Mouse (Mus musculus) liver, embryonic 15.5 days (tissue): ENCODE results near the gene Triml2. TPM values are rescaled to one million over a fixed set of nuclear protein-coding genes. Genes with fewer than 3 reads are reported as not detected.

Source experiments
- ATAC-seq: fragments of 200-750 bp; cut with Nextera tagmentation; 2 replicates; pipeline ENCODE4 v1.8.0; 2017; ENCODE audit warnings: moderate number of reproducible peaks, mild to moderate bottlenecking, moderate library complexity; ENCODE audit not compliant: insufficient read depth
- H3K27ac ChIP-seq: fragments of 300-500 bp; sonication (generic); replicated peaks from 2 replicates; pipeline ENCODE4 v1.5.1; 2015; ENCODE audit warnings: mild to moderate bottlenecking, inconsistent platforms
- H3K27me3 ChIP-seq: fragments of 300-500 bp; sonication (generic); 2 replicates; pipeline ENCODE4 v1.6.1; 2015; ENCODE audit warnings: mild to moderate bottlenecking, inconsistent platforms
- H3K36me3 ChIP-seq: fragments of 300-500 bp; sonication (generic); replicated peaks from 2 replicates; pipeline ENCODE4 v1.6.1; 2015; ENCODE audit warnings: moderate library complexity, mild to moderate bottlenecking, inconsistent platforms
- H3K4me1 ChIP-seq: fragments of 300-500 bp; sonication (generic); replicated peaks from 2 replicates; pipeline ENCODE4 v1.6.1; 2015; ENCODE audit warnings: inconsistent platforms
- H3K4me2 ChIP-seq: fragments of 300-500 bp; sonication (generic); 2 replicates; pipeline ENCODE4 v1.6.1; 2015; ENCODE audit warnings: moderate library complexity, mild to moderate bottlenecking, inconsistent platforms
- H3K4me3 ChIP-seq: fragments of 300-500 bp; sonication (generic); replicated peaks from 2 replicates; pipeline ENCODE4 v1.5.1; 2015; ENCODE audit warnings: mild to moderate bottlenecking, inconsistent platforms
- H3K9ac ChIP-seq: fragments of 300-500 bp; sonication (generic); 2 replicates; pipeline ENCODE4 v1.6.1; 2015; ENCODE audit warnings: moderate library complexity, mild to moderate bottlenecking, inconsistent platforms
- H3K9me3 ChIP-seq: fragments of 300-500 bp; sonication (generic); replicated peaks from 2 replicates; pipeline ENCODE4 v1.6.1; 2016; ENCODE audit warnings: inconsistent platforms
- WGBS: fragments of 180-500 bp; shearing (Covaris S2); methylation state at CpG from one replicate; pipeline ENCODE4 v1.1.7; 2015; ENCODE audit warnings: mixed read lengths; ENCODE audit not compliant: insufficient replicate concordance; 5-methylcytosine and 5-hydroxymethylcytosine counted together
- polyA plus RNA-seq: library from polyadenylated mRNA; unstranded; fragments of >200 nt; fragmentation: Nextera tagmentation; extraction: Ambion mirVana; gene quantifications from 2 replicates; pipeline ENCODE4 v1.2.1, GENCODE M21; 2015

The Triml2 gene
- polyA plus RNA-seq, 1 experiment from 2014 or later: not detected

- no peaks in the 10 kb centered on the region for H3K4me1 ChIP-seq
- no peak overlapping the region for H3K4me2 ChIP-seq
- H3K36me3 ChIP-seq: no peaks in the 10 kb centered on the region
- no peak overlapping the region for H3K4me3 ChIP-seq
- no peaks in the 10 kb centered on the region for H3K9me3 ChIP-seq
- H3K9ac ChIP-seq: no peak overlapping the region
- H3K27me3 ChIP-seq: no peaks in the 10 kb centered on the region
- no peak overlapping the region for H3K27ac ChIP-seq
- ATAC-seq: no peak
Observed at GRCm38 (mm10) chr8:43215554-43215953, 35.2 kb downstream of the Triml2 start.

GRCm38 (mm10) chr8:43243326-43243725, 63.0 kb downstream of the Triml2 start:
- no peak for ATAC-seq

More at GRCm38 (mm10) chr8:43243326-43243725, 63.0 kb downstream of the Triml2 start:
- Histone ChIP-seq H3K9ac (no peak overlapping the region), H3K27ac (no peak overlapping the region), H3K36me3 (no peaks in the 10 kb centered on the region), H3K4me2 (no peak overlapping the region), H3K4me3 (no peak overlapping the region), H3K9me3 (no peaks in the 10 kb centered on the region), H3K4me1 (no peaks in the 10 kb centered on the region), H3K27me3 (no peaks in the 10 kb centered on the region)
- 54% methylated on average over 3 of the region's 3 CpGs for whole genome bisulfite sequencing

Other genes starting within 250 kb of the Triml2 start
- gene Triml1, start 39.1 kb upstream of the Triml2 start, polyA plus RNA-seq: not detected in 2 replicates
- gene Zfp42, start 126.4 kb downstream of the Triml2 start, polyA plus RNA-seq: not detected in 2 replicates